Mouse (Mus musculus) olfactory bulb, adult 2 months (tissue): ENCODE measurements around the gene Tmtc1. TPM values are rescaled to one million over a fixed set of nuclear protein-coding genes. Genes with fewer than 3 reads are reported as not detected.

Source experiments
- H3K27ac ChIP-seq: fragments of 200-500 bp; 2 replicates; pipeline ENCODE4 v1.5.1; 2012; ENCODE audit warnings: low read depth, low read length; ENCODE audit not compliant: insufficient read depth
- H3K4me1 ChIP-seq: fragments of 200-500 bp; 2 replicates; pipeline ENCODE4 v1.6.1; 2012; ENCODE audit warnings: low read length; ENCODE audit not compliant: control insufficient read depth, insufficient read depth
- H3K4me3 ChIP-seq: fragments of 200-500 bp; 2 replicates; pipeline ENCODE4 v1.5.1; 2012; ENCODE audit warnings: mild to moderate bottlenecking, low read depth, low read length, moderate library complexity; ENCODE audit not compliant: insufficient read depth
- CTCF ChIP-seq: fragments of 200-500 bp; IDR thresholded peaks from 2 replicates; pipeline ENCODE4 v1.5.1; 2012; ENCODE audit warnings: low read depth, mild to moderate bottlenecking, low read length, moderate library complexity; ENCODE audit not compliant: insufficient read depth
- POLR2A ChIP-seq: fragments of 200-500 bp; IDR thresholded peaks from 2 replicates; pipeline ENCODE4 v1.6.1; 2012; ENCODE audit warnings: mild to moderate bottlenecking, low read depth, low read length, moderate library complexity; ENCODE audit not compliant: insufficient read depth
- WGBS: fragments of 180-500 bp; shearing (Covaris S2); methylation state at CpG from one replicate; pipeline ENCODE4 v1.1.7; 2018; 5-methylcytosine and 5-hydroxymethylcytosine counted together
- polyA plus RNA-seq: library from polyadenylated mRNA; stranded (reverse); fragments of >200 nt; gene quantifications from 2 replicates; pipeline ENCODE4 v1.2.4, GENCODE M21; 2012; ENCODE audit warnings: low replicate concordance; ENCODE audit not compliant: missing spikeins, insufficient read depth, insufficient read length

Tmtc1 gene
- polyA plus RNA-seq, 1 experiment: not detected

GRCm38 (mm10) chr6:148205134-148205533 lies 239.1 kb downstream of the Tmtc1 start:
- Histone ChIP-seq H3K4me3 (no peak overlapping the region), H3K4me1 (no peaks in the 10 kb centered on the region), H3K27ac (no peak overlapping the region)
- WGBS: 90% methylated on average over 1 of the region's 1 CpGs
- TF ChIP-seq POLR2A (no peak), CTCF (no peak)

- no peak overlapping the region for H3K27ac ChIP-seq
- 86% methylated on average over 3 of the region's 3 CpGs for WGBS
- no peak for TF ChIP-seq POLR2A
- no peak overlapping the region for H3K4me3 ChIP-seq
- H3K4me1 ChIP-seq: no peaks in the 10 kb centered on the region
These were observed 244.5 kb downstream of the Tmtc1 start for GRCm38 (mm10) chr6:148199729-148200128.

GRCm38 (mm10) chr6:148199177-148199576 lies 245.0 kb downstream of the Tmtc1 start:
- no peaks in the 10 kb centered on the region for H3K4me1 ChIP-seq
- no peak overlapping the region for H3K4me3 ChIP-seq
- no peak overlapping the region for H3K27ac ChIP-seq
- no peak for TF ChIP-seq POLR2A
- no peak for TF ChIP-seq CTCF
- WGBS: 91% methylated on average over 2 of the region's 2 CpGs

GRCm38 (mm10) chr6:148193972-148194701 lies 250.1 kb downstream of the Tmtc1 start:
- no peak overlapping the region for H3K27ac ChIP-seq
- 94% methylated on average over 6 of the region's 6 CpGs for WGBS
- H3K4me1 ChIP-seq: no peaks in the 10 kb centered on the region
- TF ChIP-seq CTCF: no peak
- no peak for TF ChIP-seq POLR2A
- no peak overlapping the region for H3K4me3 ChIP-seq

GRCm38 (mm10) chr6:148185694-148186093 lies 258.5 kb downstream of the Tmtc1 start:
- TF ChIP-seq CTCF (no peak), POLR2A (no peak)
- no peaks in the 10 kb centered on the region for H3K4me1 ChIP-seq
- no peak overlapping the region for H3K27ac ChIP-seq
- WGBS: 100% methylated on average over 1 of the region's 1 CpGs
- H3K4me3 ChIP-seq: no peak overlapping the region

Other genes with a start within 250 kb of the Tmtc1 start
- gene Ergic2, start 232.0 kb downstream of the Tmtc1 start, polyA plus RNA-seq: not detected in 2 replicates